Mouse (Mus musculus) megakaryocyte, embryonic 14.5 days (primary cell): Measurements from ENCODE around the gene 5031439G07Rik. TPM values are rescaled to one million over a fixed set of nuclear protein-coding genes. Genes with fewer than 3 reads are reported as not detected.

ENCODE experiments used
- H3K27me3 ChIP-seq: replicated peaks from 2 replicates; pipeline ENCODE3; 2012; ENCODE audit warnings: inconsistent platforms
- H3K36me3 ChIP-seq: replicated peaks from 2 replicates; pipeline ENCODE3; 2012; ENCODE audit warnings: low read length, inconsistent platforms, mixed read lengths
- H3K4me1 ChIP-seq: 2 replicates; pipeline ENCODE4 v1.6.1; 2012; ENCODE audit warnings: inconsistent platforms
- H3K4me3 ChIP-seq: replicated peaks from 2 replicates; pipeline ENCODE3; 2012; ENCODE audit warnings: moderate library complexity, mild to moderate bottlenecking, inconsistent platforms
- H3K9me3 ChIP-seq: 2 replicates; pipeline ENCODE4 v1.6.1; 2012; ENCODE audit warnings: inconsistent platforms
- FLI1 ChIP-seq: IDR thresholded peaks from 2 replicates; pipeline ENCODE4 v1.6.1; 2012; ENCODE audit warnings: low read length, inconsistent platforms, mixed read lengths
- GATA1 ChIP-seq: IDR thresholded peaks from 3 replicates; pipeline ENCODE4 v1.6.1; 2012; ENCODE audit warnings: mixed read lengths, low read length, inconsistent platforms, borderline replicate concordance
- polyA plus RNA-seq: library from polyadenylated mRNA; stranded (reverse); fragments of >175 nt; gene quantifications from 2 replicates; pipeline ENCODE4 v1.2.3, GENCODE M21; 2012; ENCODE audit warnings: low replicate concordance; ENCODE audit not compliant: insufficient read depth

The 5031439G07Rik gene
- polyA plus RNA-seq, 1 experiment = 21.8 TPM

DNA sequence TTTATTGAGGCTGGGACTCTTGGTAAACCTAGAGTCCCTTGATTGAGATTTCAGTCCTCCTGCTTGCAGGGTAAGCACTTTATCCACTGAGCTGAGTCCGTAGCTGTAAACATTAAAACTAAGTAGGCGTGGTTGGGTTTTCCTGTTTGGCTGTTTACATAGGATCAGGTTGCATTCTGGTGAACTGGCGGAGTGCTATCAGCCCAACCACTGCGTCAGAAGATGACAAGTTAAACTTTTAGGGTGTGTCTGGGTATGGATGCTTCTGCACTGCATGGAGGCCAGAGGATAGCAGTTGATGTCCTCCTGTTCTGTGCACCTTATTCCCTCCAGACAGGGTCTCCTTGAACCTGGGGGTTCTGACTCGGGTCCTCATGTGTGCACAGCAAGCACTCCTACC is 56.0 kb downstream of the 5031439G07Rik start:
- peaks cover 77% of the 10 kb centered on the region for H3K4me1 ChIP-seq

DNA sequence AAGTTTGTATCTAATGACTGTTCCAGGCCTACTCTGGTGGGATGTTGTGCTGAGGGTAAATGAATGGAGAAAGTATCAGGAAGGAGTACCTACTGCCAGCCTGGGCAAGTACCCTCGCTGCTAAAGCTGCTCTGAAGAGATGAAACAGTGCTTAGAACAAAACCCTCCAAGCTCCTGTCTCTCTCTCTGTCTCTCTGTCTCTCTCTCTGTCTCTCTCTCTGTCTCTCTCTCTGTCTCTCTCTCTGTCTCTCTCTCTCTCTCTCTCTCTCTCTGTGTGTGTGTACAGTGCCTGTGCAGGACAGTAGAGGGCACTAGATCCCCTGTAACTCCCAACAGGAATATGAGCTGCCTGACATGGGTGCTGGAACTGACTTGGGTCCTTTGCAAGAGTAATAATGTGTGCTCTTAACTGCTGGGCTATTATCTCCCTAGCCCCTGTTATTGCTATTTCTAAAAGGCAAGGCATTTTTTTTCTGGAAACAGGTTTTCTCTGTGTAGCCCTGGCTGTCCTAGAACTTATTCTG is 62.8 kb downstream of the 5031439G07Rik start:
- Histone ChIP-seq H3K4me1 (peaks cover 52% of the 10 kb centered on the region), H3K27me3 (no peaks in the 10 kb centered on the region), H3K9me3 (no peaks in the 10 kb centered on the region), H3K36me3 (peaks cover 54% of the 10 kb centered on the region), H3K4me3 (peak overlapping the region; percentile 97)
- TF ChIP-seq GATA1 (no peak), FLI1 (no peak)

More for the DNA sequence above, 56.0 kb downstream of the 5031439G07Rik start:
- Histone ChIP-seq H3K36me3 (peaks cover 99% of the 10 kb centered on the region), H3K27me3 (no peaks in the 10 kb centered on the region), H3K9me3 (no peaks in the 10 kb centered on the region), H3K4me3 (no peak overlapping the region)
- no peak for TF ChIP-seq FLI1
- no peak for TF ChIP-seq GATA1

DNA sequence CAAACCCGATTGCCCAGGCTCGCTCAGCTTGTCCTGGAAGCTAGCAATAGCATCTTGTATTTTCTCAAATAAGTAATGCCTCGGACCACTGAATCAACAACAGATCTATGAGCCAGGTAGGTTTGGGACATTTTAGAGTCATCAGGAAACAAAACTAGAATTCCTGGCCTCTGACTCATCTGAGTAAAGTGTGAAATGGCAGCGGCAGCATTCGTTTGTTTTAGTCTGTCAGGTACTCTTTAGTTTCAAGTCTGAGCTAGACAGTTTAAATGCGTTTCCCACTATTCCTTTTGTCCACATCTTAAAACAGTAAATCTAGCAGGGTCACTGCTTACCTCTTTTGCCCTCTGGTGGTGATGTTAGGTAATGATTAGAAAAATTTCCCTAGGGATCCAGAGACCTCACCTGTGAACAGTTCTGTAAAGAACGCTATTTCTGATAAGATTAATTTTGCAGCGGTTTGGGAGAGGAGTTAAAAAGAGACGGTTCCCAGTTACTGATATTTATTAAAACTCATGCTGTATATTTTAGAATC is 63.5 kb downstream of the 5031439G07Rik start:
- peaks cover 49% of the 10 kb centered on the region for H3K36me3 ChIP-seq
- no peaks in the 10 kb centered on the region for H3K9me3 ChIP-seq
- peaks cover 49% of the 10 kb centered on the region for H3K4me1 ChIP-seq
- H3K27me3 ChIP-seq = no peaks in the 10 kb centered on the region
- H3K4me3 ChIP-seq = peak overlapping the region; percentile 97
- no peak for TF ChIP-seq GATA1
- TF ChIP-seq FLI1 = no peak

DNA sequence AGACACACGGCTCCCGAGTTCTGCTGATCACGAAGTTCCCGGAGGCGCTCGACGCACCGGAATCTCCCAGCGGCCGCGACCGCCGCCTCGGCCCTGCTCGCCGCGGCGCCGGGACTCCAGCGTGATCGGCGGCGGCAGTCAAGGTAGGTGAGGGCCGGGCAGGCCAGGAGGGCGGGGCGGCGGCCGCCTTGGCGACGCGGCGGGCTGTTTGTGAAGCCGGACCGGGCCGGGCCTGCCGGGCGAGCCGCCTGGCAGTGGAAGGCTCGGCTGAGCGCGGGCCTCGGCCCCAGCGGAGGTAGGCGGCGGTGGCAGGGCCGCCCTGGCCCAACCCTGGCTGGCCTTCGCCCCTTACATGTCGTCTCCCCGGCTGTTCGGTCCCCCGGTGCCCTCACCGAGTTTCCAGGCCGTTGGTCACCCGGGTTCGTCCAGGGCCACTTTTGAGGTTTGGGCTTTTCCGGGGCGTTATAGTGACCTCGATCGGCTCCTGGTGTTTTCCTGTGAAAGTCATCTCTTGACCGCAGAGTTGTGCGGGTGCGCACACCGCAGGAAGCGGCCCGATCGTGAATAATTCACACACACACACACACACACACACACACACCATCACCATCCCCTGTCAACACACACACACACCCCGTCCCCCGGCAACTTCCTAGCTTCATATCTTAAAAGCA is 64.7 kb downstream of the 5031439G07Rik start:
- peaks cover 42% of the 10 kb centered on the region for H3K4me1 ChIP-seq
- no peaks in the 10 kb centered on the region for H3K27me3 ChIP-seq
- no peaks in the 10 kb centered on the region for H3K9me3 ChIP-seq
- H3K36me3 ChIP-seq = peaks cover 45% of the 10 kb centered on the region
- H3K4me3 ChIP-seq = peak overlapping the region; percentile 97
- TF ChIP-seq GATA1 (no peak), FLI1 (no peak)

DNA sequence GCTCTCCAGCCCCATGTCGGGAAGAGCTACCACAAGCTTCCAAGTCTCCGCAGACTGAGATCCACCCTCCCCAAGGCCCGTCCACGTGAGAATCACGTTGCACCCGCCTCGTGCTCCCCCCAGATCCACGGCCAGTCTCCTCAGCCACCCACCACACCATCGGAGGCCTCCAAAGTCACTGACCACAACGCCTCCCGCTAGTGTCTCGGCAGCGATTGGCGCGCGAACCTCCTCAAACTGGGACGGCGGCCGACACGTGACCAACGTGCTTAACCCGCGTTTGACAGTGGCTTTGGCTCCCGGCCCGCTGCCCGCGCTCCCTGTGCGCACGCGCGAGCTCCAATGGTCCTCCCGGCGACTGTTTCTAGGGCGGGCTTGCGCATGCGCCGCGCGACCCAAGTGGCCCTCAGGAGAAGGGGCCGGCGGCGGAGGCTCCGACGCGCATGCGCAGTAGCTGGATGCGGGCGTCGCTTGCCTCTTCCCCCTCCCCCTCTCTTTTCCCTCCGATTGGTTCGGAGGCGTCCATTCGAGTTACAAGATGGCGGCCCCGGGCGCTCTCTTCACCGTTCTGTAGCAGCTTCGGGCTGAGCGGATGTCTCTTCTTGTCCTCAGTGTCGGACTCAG is 65.4 kb downstream of the 5031439G07Rik start, which contains the start of gene Nup50:
Nup50 (plus strand) TSS at position 528 of the 624 bp plus-strand sequence.
- H3K9me3 ChIP-seq = no peaks in the 10 kb centered on the region
- TF ChIP-seq FLI1 (no peak), GATA1 (no peak)
- no peaks in the 10 kb centered on the region for H3K27me3 ChIP-seq
- H3K4me3 ChIP-seq = peak within 1 kb of the TSS; percentile 97
- peaks cover 46% of the 10 kb centered on the region for H3K4me1 ChIP-seq
- H3K36me3 ChIP-seq = peaks cover 44% of the 10 kb centered on the region

DNA sequence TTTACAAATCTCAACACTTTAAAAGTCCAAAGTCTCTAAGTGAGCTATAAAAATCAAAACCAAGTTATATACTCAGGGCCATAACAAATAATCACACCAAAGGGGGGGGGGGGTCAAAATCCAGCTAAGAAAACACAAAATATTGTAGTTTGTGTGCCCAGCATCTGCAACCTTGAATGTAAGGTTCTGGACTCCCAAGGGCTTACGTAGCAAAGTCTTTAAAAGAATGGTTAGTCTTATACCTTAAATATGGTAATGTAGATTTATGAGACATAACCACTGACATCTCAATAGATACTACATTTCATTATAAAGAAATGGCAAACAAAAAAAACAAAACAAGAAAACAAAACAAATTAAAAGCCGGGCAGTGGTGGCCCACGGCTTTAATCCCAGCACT is 68.4 kb downstream of the 5031439G07Rik start, which contains the start of gene Gm29666:
Gm29666 (minus strand) TSS at position 101 of the 400 bp plus-strand sequence.
- no peaks in the 10 kb centered on the region for H3K9me3 ChIP-seq
- peaks cover 29% of the 10 kb centered on the region for H3K4me1 ChIP-seq
- H3K27me3 ChIP-seq = no peaks in the 10 kb centered on the region
- peaks cover 38% of the 10 kb centered on the region for H3K36me3 ChIP-seq
- H3K4me3 ChIP-seq = no peak within 1 kb of the TSS
- TF ChIP-seq FLI1 = no peak
- TF ChIP-seq GATA1 = no peak

DNA sequence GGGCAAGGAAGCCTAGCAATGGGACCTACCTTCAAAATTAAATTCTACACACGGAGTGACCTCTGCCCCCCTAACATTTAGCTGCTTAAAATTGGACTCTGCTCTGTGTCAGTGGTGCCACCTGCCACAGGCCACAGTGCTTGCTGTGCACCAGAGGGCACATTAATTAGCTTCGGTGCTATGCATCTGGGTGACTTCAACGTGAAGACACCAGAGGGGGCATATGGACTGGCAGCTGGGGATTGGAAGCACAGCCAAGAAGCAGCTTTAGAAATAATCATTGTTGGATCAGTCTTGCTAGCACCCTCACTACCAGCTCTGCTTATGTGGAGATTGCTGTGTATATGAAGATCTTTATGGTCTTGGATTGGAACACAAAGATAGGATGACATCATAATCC is 75.2 kb downstream of the 5031439G07Rik start:
- H3K9me3 ChIP-seq = peaks cover 36% of the 10 kb centered on the region
- peaks cover 46% of the 10 kb centered on the region for H3K36me3 ChIP-seq
- no peak overlapping the region for H3K4me3 ChIP-seq
- H3K4me1 ChIP-seq = peaks cover 5% of the 10 kb centered on the region; the same call in 1 of the 2 replicates
- no peaks in the 10 kb centered on the region for H3K27me3 ChIP-seq
- TF ChIP-seq GATA1 (no peak), FLI1 (no peak)

DNA sequence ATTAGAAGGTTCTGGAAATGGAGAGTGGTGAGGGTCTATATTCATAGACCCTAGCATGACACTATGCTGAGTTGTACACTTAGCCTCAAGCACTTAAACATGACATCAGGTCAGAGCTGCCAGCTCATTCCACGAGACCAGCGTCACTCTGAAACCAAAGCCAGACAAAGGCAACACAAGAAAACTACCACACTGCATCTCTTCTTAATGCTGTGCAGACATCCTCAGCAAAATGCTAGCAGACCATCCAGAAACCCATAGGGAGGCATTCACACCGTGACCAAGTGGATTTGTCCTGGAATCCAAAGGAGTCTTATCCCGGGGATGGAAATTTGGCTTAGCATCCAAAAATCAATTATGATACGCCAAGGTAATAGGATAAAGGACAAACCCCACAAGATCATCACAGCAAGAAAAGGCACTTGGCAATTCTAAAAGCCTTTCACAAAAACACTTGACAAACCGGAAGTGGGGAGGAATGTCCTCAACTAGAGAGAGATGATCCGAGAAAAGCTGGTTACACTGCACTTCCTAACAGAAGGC is 84.4 kb downstream of the 5031439G07Rik start:
- Histone ChIP-seq H3K27me3 (peaks cover 30% of the 10 kb centered on the region), H3K4me3 (no peak overlapping the region), H3K36me3 (no peaks in the 10 kb centered on the region), H3K4me1 (0 out of 2 replicates have a peak, but pooled peaks cover 3% of the 10 kb centered on the region), H3K9me3 (0 out of 2 replicates have a peak, but pooled peaks cover 4% of the 10 kb centered on the region)
- TF ChIP-seq FLI1 = no peak
- no peak for TF ChIP-seq GATA1

DNA sequence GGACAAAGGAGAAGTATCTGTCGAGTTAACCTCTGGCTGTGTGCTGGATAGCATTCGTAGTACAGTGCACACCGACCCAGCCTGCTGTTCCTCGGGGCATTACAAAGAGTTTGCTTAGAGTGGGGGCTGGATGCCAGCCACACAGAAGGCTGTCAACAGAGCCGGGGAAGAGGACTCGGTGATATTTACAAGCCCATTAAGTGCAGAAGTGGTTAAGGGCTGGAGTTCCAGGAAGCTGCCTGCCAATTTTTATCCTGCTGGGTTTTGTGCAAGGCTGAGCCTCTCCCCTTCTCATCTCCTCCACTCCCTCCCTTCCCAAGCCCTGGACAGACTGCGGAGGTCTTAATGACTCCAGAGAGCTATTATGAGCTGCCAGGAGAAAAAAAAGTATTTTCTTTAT is 90.3 kb downstream of the 5031439G07Rik start:
- no peaks in the 10 kb centered on the region for H3K36me3 ChIP-seq
- TF ChIP-seq GATA1 = no peak
- no peak for TF ChIP-seq FLI1
- peaks cover 39% of the 10 kb centered on the region for H3K9me3 ChIP-seq
- H3K4me1 ChIP-seq = peaks cover 15% of the 10 kb centered on the region
- peaks cover 23% of the 10 kb centered on the region for H3K27me3 ChIP-seq
- no peak overlapping the region for H3K4me3 ChIP-seq
